Mouse (Mus musculus): ENCODE data around the gene Pik3ip1.

DNA sequence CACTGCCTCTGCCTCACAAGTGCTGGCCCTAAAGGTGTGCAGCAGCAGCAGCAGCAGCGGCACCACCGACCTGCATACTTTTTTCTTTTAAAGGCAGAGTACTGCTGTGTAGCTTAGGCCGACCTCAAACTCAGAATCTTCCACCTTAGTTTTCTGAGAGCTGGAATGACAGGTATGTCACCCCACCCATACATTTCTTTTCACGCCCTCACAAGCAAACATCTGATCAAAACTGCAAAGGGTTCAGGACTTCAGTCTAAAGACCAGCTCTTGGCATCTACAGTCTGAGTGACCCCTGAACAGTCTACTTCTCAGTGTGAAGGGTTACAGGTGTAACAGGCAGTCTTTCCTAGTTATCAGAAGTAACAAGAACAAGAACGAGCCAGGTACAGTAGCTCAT lies 60.6 kb downstream of the Pik3ip1 start:
- no peak for TF ChIP-seq POLR2A (IDR thresholded peaks at IDR 0.05; ENCODE audit: borderline replicate concordance, extremely low read depth, insufficient read depth, insufficient read length, poor library complexity, severe bottlenecking)
- TF ChIP-seq CTCF (IDR thresholded peaks at IDR 0.05; ENCODE audit: borderline replicate concordance, extremely low read depth, insufficient read depth, insufficient read length) = no peak
